Mouse (Mus musculus) cerebellum, adult 11-12 months (tissue): Measurements from ENCODE around the gene Syne1.

Source experiments
- DNase-seq: peaks from one replicate; pipeline ENCODE4 v3.0.0; 2022

Syne1 gene

GRCm38 (mm10) chr10:5288716-5289574 lies 262.3 kb downstream of the Syne1 start:
- peak; percentile 15 for DNase-seq

- DNase-seq: no peak
These were observed 263.0 kb downstream of the Syne1 start for GRCm38 (mm10) chr10:5288262-5288661.

GRCm38 (mm10) chr10:5275769-5276168 lies 275.5 kb downstream of the Syne1 start:
- DNase-seq: no peak

GRCm38 (mm10) chr10:5270641-5271040 lies 280.6 kb downstream of the Syne1 start:
- DNase-seq: no peak

GRCm38 (mm10) chr10:5264418-5264817 lies 286.9 kb downstream of the Syne1 start:
- no peak for DNase-seq

- DNase-seq: peak; percentile 81
These were observed 288.6 kb downstream of the Syne1 start for GRCm38 (mm10) chr10:5262636-5263035.

- DNase-seq: no peak
These were observed 294.6 kb downstream of the Syne1 start for GRCm38 (mm10) chr10:5256686-5257085.

- DNase-seq: no peak
These were observed 297.5 kb downstream of the Syne1 start for GRCm38 (mm10) chr10:5253752-5254151.

GRCm38 (mm10) chr10:5250702-5251101 lies 300.6 kb downstream of the Syne1 start:
- DNase-seq: no peak

- DNase-seq: no peak
These were observed 311.6 kb downstream of the Syne1 start for GRCm38 (mm10) chr10:5239680-5240079.

GRCm38 (mm10) chr10:5236926-5237325 lies 314.4 kb downstream of the Syne1 start:
- DNase-seq: no peak

GRCm38 (mm10) chr10:5236171-5236570 lies 315.1 kb downstream of the Syne1 start:
- DNase-seq: no peak

GRCm38 (mm10) chr10:5234721-5235501 lies 316.4 kb downstream of the Syne1 start:
- DNase-seq: no peak

GRCm38 (mm10) chr10:5229129-5229528 lies 322.2 kb downstream of the Syne1 start:
- peak; percentile 47 for DNase-seq

GRCm38 (mm10) chr10:5227395-5228076 lies 323.7 kb downstream of the Syne1 start:
- peak; percentile 56 for DNase-seq

GRCm38 (mm10) chr10:5215943-5216342 lies 335.3 kb downstream of the Syne1 start:
- DNase-seq: no peak

GRCm38 (mm10) chr10:5207905-5208641 lies 343.2 kb downstream of the Syne1 start:
- no peak for DNase-seq

GRCm38 (mm10) chr10:5205977-5206376 lies 345.3 kb downstream of the Syne1 start:
- no peak for DNase-seq

- DNase-seq: no peak
These were observed 345.7 kb downstream of the Syne1 start for GRCm38 (mm10) chr10:5205570-5205969.

GRCm38 (mm10) chr10:5203837-5204236 lies 347.4 kb downstream of the Syne1 start:
- DNase-seq: peak; percentile 57

- no peak for DNase-seq
These were observed 353.9 kb downstream of the Syne1 start for GRCm38 (mm10) chr10:5197356-5197755.

- no peak for DNase-seq
These were observed 355.0 kb downstream of the Syne1 start for GRCm38 (mm10) chr10:5196267-5196666.

GRCm38 (mm10) chr10:5195288-5195687 lies 356.0 kb downstream of the Syne1 start:
- no peak for DNase-seq
